Mouse (Mus musculus): ENCODE data around the gene Slc2a5.

Slc2a5 gene

GRCm38 (mm10) chr4:150102822-150103221 lies 16.3 kb upstream of the Slc2a5 start:
- DNase-seq (ENCODE audit: low read depth, low spot score), result no peak

GRCm38 (mm10) chr4:150105671-150106070 lies 13.4 kb upstream of the Slc2a5 start:
- DNase-seq (ENCODE audit: low read depth, low spot score), result no peak

GRCm38 (mm10) chr4:150106637-150107036 lies 12.4 kb upstream of the Slc2a5 start:
- no peak for DNase-seq (ENCODE audit: low read depth, low spot score)

DNA sequence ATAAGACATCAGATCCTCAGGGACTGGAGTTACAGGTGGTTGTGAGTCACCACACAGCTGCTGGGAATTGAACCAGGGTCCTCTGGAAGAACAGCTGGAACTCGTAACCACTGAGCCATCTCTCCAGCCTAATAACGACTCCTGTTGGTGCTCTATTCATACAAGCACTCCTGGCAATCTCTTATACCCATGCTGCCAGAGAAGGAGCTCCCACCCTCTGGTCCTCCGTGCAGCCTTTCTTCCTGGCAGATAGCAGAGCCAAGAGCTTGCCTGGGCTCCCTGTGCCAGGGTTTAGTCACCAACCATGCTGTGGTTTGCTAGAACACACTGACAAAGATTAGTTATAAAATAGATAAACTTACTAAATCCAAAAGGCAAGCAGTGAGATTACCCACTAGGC lies 9.4 kb upstream of the Slc2a5 start:
- DNase-seq (ENCODE audit: low read depth, low spot score), result no peak

DNA sequence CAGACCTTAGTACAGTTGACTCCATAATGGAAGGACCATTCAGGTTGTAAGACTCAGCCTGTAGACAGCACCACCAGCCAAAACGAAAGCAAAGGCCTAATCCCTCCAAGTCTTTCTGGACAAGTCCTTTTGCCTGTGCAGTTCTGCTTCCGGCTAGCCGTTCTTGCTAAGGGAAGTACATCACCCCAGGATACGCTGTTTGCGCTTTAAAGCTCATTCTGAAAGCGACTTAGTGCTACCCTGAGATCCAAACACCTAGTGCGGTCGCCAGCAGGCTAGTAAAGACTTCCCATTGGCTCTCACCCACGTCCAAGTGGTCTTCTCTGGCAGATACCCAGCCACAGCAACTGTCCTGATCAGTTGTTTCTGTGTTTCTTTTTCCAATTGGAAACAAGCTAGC lies 8.7 kb upstream of the Slc2a5 start:
- DNase-seq (ENCODE audit: low read depth, low spot score), result no peak

- DNase-seq (ENCODE audit: low read depth, low spot score), result peak; percentile 72
Measured at GRCm38 (mm10) chr4:150112867-150113266, 6.2 kb upstream of the Slc2a5 start.

GRCm38 (mm10) chr4:150114505-150115061 lies 4.5 kb upstream of the Slc2a5 start:
- DNase-seq (ENCODE audit: low read depth, low spot score), result no peak

GRCm38 (mm10) chr4:150117311-150117710 lies 1.8 kb upstream of the Slc2a5 start:
- DNase-seq (ENCODE audit: low read depth, low spot score), result no peak

GRCm38 (mm10) chr4:150118163-150118562 lies 920 bp upstream of the Slc2a5 start:
- DNase-seq (ENCODE audit: low read depth, low spot score), result no peak

GRCm38 (mm10) chr4:150119640-150120039 lies 557 bp downstream of the Slc2a5 start:
- no peak for DNase-seq (ENCODE audit: low read depth, low spot score)

DNA sequence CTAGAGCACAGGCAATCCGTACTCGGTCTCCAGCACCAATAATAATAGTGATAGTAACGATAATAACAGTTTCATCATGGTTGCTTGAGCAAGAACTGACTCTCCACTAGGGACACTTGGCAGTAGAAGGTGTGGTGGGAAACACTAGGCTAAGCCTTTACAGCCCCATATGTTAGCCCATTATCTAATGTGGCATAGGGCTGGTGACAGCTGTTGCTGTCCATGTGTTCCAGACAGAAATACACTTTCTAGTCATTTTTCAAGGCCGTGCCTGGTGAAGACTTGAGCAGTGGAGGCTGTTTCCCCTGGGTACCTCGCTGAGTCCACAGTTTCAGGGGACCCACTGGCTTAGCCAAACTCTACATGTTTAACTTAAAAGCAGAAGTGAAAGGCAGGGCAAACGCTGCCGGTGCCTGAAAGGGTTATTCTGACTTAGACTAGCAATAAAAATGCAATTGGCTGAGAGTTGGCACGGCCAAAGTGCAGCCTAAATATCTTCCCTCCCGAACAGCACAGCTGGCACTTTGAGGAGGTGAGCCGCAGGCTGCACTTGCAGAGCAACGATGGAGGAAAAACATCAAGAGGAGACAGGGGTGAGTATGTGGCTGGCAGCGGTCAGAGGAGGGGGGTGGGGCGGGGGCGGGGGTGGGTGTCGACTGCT lies 1.2 kb downstream of the Slc2a5 start:
- DNase-seq (ENCODE audit: low read depth, low spot score), result no peak

- no peak for DNase-seq (ENCODE audit: low read depth, low spot score)
Measured at GRCm38 (mm10) chr4:150121430-150121829, 2.3 kb downstream of the Slc2a5 start.

DNA sequence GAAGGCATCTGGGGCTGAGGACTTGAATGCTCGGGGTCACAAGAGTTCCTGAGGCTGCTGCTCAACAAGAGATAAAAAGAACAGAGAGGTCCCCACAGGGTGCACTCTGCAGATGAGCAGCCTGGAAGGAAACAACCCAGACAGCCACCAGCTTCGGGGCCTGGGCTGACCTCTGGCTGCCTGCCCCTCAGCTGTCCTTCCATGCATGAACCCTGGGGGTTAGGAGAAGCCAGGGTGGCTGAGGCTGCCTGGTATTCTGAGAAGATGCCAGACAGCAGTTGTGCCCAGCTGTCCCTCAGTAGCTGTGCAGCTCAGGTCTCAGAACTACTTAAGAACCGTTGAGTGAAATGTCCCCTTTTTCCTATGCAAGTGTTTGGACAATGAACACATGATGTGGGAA lies 3.4 kb downstream of the Slc2a5 start:
- no peak for DNase-seq (ENCODE audit: low read depth, low spot score)

- no peak for DNase-seq (ENCODE audit: low read depth, low spot score)
Measured at GRCm38 (mm10) chr4:150126373-150126772, 7.3 kb downstream of the Slc2a5 start.

DNA sequence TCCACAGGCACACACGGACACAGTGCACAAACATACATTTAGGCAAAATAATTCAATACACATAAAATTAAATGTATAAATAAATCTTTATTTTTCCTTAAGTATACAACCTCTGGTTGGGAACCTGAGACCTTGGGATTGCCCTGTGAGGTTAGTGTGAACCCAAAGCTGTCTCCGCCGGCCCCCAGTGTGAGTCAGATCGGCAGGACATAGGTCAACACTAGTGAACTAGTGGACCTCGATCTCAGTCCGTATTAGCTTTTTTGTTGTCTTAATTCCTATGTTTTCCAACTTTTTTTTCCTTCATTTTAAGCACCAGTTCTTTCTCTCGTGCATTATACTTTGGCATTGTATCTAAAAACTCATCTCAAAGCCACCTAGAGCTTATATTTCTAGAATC lies 8.8 kb downstream of the Slc2a5 start:
- DNase-seq (ENCODE audit: low read depth, low spot score), result no peak

DNA sequence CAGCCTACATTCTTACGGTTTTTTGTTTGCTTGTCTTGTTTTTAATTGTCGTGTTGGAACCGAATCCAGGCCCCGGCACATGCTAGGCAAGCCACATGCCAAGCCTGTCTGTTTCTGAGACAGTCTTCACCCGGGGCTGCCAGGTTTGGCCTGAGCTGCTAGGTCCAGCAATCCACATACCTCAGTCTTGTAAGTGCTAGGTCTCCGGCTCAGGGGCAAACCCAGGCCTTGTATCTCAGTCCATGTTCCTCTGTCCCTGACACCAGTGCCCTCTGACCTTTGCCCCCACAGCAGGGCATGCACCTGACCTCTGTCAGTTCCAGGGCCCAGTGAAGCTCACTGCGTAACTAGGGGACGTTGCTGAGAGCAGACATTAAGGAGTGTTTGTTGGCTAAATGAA lies 9.5 kb downstream of the Slc2a5 start:
- DNase-seq (ENCODE audit: low read depth, low spot score), result no peak

- no peak for DNase-seq (ENCODE audit: low read depth, low spot score)
Measured at GRCm38 (mm10) chr4:150130661-150131060, 11.6 kb downstream of the Slc2a5 start.

GRCm38 (mm10) chr4:150132692-150133271 lies 13.7 kb downstream of the Slc2a5 start:
- DNase-seq (ENCODE audit: low read depth, low spot score), result no peak

DNA sequence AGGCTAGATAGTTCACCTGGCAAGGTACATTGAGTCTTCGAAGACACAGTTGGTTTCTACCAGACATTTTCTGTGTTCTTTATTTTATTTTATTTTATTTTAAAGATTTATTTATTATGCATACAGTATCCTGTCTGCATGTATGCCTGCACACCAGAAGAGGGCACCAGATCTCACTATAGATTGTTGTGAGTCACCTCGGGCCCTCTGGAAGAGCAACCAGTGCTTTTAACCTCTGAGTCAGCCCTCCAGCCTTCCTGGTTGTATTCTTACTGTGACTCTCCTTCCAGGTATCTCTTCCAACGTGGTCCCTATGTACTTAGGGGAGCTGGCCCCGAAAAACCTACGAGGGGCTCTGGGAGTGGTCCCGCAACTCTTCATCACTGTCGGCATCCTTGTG lies 16.2 kb downstream of the Slc2a5 start:
- no peak for DNase-seq (ENCODE audit: low read depth, low spot score)

DNA sequence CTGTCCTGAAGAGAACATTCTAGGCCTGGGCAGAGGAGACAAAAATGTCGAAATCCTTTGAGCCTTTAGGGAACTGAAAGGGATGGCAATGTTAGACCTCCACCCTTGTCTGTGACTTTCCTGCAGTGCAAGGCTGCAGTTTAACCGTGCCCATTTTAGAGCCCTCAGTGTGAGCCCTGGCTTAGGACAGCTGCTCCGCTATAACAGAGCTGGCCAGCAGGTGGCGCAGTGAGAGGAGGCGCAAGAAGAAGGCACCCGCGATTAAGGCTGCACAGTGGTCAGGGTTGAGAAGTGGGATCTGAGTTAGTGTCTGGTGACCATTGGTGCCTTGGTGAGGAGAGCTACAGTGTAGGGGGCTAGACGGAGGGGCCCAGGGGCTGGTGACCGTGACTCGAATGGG lies 17.6 kb downstream of the Slc2a5 start:
- DNase-seq (ENCODE audit: low read depth, low spot score), result peak; percentile 66

DNA sequence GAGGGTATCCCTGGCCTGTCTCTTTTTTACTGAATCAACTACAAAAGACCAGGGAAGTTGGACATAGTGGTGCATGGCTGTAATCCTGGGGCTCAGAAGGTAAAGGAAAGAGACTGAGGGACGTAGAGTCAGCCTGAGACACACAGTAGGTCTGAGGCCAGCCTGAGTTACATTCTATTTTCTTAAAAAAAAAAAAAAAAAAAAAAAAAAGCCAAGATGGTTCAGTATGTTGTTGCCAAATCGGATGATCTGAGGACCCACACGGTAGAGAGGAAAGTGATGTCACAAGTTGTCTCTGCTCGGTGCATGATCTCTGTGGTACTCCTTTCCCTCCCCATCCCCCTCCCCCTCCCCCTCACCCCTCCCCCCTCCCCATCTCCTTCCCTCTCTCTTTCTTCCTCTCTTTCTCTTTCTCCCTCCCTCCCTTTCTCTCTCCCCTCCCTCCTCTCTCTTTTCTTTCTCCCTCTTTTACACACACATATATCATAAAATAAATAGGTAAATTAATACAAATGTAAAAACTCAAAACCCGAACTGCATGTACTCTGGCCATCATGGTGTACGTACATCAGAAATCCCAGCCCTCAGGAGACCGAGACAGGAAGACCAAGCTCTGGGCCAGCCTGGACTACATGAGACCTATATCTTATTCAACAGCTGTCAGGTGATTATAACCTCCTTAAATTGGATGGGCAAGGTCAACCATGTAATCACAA lies 18.4 kb downstream of the Slc2a5 start:
- no peak for DNase-seq (ENCODE audit: low read depth, low spot score)

- DNase-seq (ENCODE audit: low read depth, low spot score), result peak; percentile 74
Measured at GRCm38 (mm10) chr4:150138084-150138543, 19.0 kb downstream of the Slc2a5 start.

- DNase-seq (ENCODE audit: low read depth, low spot score), result no peak
Measured at GRCm38 (mm10) chr4:150139090-150139489, 20.0 kb downstream of the Slc2a5 start.
